Mouse (Mus musculus) cerebellum, adult 9-10 months (tissue): ENCODE results near the gene Lcn12.
A peak's percentile ranks its signal among the peaks of the same experiment; 100 is the strongest.

Experiments used
- DNase-seq: peaks from one replicate; pipeline ENCODE4 v3.0.0; 2022

Gene Lcn12

DNA sequence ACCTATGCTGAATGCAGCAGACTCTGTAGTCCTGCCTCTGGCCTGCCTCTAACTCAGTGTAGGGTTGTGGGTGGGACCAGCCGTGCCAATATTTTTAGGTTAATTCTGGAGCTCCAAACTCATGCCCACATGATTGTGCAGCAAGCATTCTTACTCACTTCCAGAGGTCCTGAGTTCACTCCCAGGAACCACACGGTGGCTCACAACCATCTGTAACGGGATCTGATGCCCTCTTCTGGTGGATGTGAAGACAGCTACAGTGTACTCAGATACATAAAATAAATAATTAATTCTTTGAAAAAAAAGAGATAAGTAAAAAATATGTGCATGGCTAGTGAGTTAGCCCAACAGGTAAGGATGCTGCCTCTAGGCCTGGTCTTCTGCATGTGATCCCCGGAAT is 2.8 kb upstream of the Lcn12 start:
- DNase-seq: peak; percentile 84

DNA sequence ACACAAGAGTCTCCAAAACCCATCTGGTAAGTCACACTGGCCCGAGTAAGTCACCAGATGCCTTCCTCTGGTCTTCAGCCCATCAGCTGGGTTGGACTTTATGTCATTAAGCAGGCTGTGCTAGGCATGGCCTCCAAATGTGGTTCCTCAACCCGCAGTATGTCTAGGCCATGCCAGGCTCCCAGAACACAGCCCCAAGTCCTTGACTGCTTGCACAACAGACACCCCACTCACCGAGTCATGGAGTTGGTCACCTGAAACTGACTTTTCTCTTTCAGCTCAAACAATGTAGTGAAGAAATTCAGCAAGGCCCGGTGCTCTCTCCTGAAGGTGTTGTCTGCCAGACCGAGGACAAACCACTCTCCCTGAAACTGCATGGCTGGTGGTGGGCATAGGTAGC is 723 bp downstream of the Lcn12 start:
- peak; percentile 25 for DNase-seq

DNA sequence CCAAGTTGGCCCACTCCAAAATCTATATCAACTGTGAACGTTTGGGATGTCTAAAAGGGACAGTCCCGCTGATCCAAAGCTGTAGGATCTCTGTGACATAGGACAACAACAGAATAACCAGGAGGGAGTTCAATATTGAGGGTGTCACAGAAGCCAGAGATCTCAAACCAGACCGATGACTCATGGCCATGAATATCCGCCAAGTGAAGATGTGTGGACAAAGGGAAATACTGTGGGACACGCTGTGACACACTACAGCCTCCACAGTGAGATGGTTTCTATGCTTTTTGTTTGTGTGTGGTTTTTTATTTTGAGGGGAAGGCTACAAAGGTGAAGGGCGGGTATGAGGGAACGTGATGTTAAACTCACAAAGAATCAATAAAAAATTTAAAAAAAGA is 5.0 kb downstream of the Lcn12 start:
- DNase-seq: peak; percentile 82

- no peak for DNase-seq
Observed at GRCm38 (mm10) chr2:25487965-25488670, 5.6 kb downstream of the Lcn12 start.

DNA sequence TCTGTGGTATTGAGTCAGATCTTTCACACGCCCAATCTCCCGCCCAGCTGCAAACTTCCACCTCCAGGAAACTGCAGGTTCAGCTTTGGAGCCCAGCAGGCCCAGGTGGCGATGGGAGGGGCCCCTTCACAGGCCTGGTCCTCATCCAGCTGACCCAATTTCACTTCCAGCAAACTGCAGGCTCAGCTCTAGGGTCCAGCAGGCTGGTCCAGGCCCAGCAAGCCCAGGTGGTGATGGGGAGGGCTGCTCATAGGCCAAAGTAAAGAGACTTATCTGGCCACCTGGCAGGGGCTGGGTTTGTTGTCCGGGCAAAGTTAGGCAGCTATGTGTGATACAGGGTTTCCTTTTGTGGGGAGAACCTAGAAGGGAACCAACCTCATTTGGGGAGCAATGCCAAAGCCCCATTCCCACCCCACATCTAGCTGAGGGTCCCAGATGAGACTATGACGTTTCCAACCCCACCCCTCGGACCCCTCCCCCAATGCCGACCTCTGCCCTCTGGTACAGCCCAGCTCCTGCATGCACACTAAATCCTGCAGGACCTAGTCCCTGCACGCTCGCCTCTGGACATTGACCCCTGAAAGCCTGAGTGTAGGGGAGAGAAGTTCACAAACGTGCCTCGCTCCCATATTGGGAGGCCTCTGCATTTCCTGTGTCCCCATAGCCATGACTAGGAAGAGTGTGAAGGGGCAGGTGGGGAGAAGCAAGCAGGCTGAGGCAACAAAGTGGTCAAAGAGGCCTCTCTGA is 8.6 kb downstream of the Lcn12 start:
- peak; percentile 98 for DNase-seq

DNA sequence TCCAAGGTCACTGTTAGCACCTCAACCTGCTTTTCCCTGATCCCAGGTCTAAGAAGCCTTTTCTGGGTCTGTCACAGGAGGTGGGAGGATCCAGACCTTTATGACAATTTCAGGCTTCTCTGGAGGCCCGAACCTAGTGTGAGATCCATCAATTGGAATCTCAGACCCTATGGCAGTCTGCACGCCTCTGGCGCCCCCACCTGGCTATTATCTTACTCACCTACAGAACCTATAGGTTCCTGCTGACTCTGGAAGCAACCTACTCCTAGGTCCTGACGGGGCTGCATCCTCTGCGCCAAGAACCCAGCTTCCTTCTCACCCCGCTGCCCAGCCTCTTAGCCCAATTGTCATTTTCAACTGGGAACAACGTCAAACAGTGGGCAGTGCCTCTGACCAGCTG is 10.7 kb downstream of the Lcn12 start:
- peak; percentile 82 for DNase-seq

DNA sequence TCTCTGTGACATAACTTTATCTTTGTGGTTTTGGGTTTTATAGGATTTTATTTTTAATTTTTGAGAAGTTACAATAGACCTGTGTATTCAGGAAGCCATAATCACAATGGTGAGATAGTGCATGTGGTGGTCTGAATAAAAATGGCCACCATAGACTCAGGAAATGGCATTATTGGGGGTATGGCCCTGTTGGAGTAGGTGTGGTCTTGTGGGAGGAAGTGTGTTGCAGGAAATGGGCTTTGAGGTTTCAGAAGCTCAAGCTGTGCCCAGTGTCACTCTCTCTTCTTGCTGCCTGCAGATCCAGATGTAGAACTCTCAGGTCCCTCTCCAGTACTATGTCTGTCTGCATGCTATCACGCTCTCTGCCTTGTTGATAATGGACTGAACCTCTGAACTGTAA is 13.2 kb downstream of the Lcn12 start:
- DNase-seq: no peak

- DNase-seq: no peak
Observed at GRCm38 (mm10) chr2:25479551-25480311, 14.0 kb downstream of the Lcn12 start.

GRCm38 (mm10) chr2:25477967-25478675 is 15.6 kb downstream of the Lcn12 start:
- peak; percentile 99 for DNase-seq

DNA sequence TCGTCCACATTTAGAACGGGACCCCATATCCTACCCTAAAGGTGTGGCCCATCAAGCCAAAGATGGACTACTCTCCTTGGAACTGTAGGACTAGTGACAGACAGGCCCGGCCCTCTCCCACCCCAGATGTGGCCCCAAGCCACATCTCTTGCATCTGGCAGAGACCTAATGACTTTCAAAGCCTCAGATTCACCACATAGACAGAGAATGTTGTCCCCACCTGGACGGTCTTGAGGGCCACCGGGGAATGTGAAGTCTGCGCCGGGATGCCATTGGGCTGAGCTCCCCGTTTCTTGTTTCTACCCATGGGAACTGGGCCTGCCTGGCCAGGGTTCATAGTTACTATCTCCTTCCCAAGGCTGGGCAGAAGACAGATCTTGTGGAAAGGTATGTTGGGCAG is 16.2 kb downstream of the Lcn12 start:
- peak; percentile 72 for DNase-seq

DNA sequence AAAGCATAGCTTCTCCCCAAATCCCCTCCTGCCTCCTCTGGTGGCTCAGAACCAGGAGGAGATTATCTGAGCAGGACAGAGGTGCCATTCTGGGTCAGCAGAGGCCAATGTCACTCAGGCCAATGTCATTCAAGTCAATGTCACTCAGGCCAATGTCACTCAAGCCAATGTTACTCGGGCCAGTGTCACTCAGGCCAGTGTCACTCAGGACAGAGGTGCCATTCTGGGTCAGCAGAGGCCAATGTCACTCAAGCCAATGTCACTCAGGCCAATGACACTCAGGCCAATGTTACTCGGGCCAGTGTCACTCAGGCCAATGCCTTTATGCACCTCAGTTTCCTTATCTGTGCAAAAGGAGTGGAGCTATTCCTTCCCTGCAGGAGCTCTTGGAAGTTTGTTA is 21.2 kb downstream of the Lcn12 start:
- no peak for DNase-seq

DNA sequence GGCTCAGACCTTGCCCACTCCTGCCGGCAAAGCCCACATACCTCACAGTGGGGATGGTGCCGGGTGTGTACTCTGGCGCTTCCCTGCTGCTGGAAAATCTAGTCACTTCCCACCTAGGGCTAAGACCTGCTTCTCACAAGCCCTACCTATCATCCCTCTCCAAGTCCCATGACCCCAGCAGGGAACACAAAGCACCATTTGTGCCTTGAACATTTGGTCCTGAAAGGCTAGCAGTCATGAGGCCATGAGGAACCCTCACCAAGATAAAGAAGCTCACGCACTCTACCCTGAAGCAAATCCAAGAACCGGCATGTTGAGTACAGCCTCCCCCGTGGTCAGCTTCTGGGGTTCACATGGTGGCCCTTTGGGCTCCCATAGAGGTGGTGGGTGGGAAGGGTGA is 23.7 kb downstream of the Lcn12 start, which contains the start of gene Ptgds:
Gene Ptgds, minus strand, starts transcription at position 78 of the 400 bp plus-strand sequence.
- peak; percentile 60 for DNase-seq

DNA sequence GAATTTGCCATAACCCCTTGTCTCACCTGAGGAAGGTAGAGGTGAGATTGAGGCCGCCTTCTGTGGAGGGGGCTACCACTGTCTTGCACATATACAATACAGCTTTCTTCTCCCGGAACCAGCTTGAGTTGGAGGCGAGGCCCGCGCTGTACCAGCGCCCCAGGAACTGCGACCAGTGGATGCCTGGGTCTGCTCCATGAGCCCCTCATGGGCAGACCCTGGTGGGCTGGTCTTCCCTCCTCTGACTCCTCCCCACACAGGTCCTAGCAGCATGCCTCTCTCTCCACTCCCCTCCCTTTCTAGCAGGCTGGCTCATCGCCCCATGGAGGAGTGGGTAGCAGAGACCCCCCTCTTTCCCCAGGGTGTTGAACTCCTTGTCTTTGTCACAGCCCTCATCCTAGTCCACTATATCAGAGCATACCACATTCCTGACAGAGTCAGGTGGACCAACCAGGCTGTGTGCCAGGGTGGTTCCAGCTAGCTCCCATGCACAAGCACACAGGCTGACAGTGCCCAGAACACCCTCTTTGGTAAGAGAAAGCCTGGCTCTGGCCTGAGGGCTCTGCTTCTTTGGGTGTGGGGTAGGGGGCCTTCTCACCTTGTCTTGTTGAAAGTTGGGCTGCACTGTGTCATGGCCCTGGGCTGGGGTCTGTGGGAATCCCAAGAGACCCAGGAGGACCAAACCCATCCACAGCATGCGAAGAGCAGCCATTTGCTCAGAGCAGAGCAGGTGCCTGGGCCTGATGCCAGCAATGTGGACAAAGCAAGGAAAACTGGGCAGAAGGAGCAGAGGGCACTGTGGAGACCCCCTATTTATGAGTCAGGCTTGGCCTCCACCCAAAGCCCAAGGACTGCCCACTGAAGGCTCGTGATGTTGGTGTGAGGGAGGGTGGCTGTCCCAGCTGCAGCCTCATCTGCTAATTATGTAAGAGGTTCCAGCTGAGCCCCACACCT is 24.5 kb downstream of the Lcn12 start:
- DNase-seq: peak; percentile 80

DNA sequence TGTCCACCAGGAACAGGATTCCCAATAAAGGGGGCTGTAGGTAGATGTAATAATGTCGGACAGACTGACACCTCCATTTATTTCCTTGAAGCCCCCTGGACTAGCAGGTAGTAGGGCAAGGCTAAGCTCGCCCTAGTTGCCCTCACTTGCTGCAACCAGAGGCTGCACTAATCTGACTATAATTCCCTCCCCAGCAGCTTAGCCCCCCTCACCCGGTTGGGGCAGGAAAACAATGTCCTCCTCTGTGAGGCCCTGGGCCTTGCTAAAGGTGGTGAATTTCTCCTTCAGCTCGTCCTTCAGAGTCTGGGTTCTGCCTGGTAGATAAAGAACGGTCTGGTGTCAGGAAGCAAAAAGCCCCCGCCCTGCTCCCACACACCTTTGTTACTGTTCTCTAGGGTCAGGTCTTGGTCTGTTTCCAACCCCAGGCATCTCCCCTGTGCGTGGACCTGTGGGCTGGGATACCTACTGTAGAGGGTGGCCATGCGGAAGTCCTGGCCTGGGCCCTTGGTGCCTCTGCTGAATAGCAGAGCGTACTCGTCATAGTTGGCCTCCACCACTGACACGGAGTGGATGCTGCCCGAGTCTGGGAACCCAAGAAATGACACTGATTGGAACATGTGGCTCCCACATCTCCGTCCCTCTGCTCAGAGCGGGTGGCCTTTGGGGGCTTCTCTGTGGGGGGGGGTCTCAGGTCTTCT is 26.0 kb downstream of the Lcn12 start:
- DNase-seq: peak; percentile 49

GRCm38 (mm10) chr2:25465816-25466635 is 27.7 kb downstream of the Lcn12 start:
- peak; percentile 77 for DNase-seq

DNA sequence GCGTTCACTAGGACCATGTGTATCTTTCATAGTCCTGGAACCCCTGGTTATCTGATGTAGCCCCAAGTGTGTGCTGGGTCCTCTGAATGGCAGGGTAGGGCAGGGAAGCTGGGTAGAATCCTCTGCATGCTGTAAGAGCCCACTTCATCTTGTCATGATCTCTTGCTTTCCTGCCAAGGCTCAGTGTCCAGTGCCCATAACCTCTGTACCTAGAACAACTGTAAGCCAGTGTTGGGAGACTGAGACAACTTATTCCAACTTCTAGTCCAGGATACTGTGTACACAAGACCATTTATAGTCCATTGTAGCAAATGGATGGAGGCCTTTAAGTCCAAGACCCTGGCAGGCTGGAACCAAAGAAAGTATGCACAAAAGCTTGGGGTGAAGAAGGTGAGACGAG is 28.5 kb downstream of the Lcn12 start:
- DNase-seq: no peak

- peak; percentile 81 for DNase-seq
Observed at GRCm38 (mm10) chr2:25463630-25464029, 30.1 kb downstream of the Lcn12 start.

DNA sequence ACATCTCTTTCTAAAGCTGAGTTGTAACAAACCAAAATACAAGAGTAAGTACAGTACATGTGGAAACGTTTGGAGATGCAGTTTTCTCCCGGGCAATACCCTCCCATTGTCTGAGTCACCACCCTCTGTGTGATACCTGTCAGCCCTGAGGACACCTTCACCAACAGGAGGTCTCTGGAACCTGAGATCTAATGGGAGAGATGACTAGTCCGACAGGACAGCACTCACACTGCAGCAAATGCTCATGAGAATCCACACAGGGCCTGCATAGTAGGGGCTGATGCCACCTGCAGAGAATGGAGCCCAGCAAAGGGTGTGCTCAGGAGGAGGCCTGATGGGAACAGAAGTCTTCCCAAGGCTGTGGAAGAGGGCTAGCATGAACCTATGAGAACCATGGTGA is 32.3 kb downstream of the Lcn12 start:
- no peak for DNase-seq

GRCm38 (mm10) chr2:25460551-25461309 is 33.0 kb downstream of the Lcn12 start, which contains the start of gene Paxx:
Gene Paxx, minus strand, starts transcription at chr2:25461094.
- peak; percentile 95 for DNase-seq
